Mouse (Mus musculus) right cerebral cortex, adult 18-20 months (tissue): Measurements from ENCODE around the gene Cfb.
"Not testable (repeated sequence)": the region's sequence is repeated elsewhere in the genome, so short reads cannot be mapped to it uniquely, and the experiment has no call there.

Source experiments
- DNase-seq: peaks from one replicate; pipeline ENCODE4 v3.0.0; 2022; ENCODE audit warnings: mixed read lengths

Cfb gene

GRCm38 (mm10) chr17:34862416-34863081 is at the start of gene Cfb:
Gene Cfb (minus strand): TSS chr17:34862518.
- no peak for DNase-seq

DNA sequence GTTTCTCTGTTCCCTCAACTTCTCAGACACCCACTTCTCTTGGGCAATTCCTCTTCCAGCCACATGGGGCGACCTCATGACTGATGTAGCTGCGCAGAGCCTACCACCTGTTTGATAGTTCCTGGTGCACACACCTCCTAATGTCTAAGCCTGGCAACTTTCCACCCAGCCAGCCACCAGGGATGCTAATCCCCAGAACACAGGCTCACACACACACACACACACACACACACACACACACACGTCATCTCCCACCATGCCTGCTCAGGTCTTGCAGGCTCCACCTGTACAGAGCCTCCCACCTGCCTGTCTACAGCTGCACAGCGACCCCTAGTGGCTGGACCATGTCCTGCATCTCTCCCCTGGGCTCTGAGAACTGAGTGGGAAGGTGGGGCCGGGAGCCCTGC is 49.6 kb upstream of the Cfb start:
- peak; percentile 48 for DNase-seq

DNA sequence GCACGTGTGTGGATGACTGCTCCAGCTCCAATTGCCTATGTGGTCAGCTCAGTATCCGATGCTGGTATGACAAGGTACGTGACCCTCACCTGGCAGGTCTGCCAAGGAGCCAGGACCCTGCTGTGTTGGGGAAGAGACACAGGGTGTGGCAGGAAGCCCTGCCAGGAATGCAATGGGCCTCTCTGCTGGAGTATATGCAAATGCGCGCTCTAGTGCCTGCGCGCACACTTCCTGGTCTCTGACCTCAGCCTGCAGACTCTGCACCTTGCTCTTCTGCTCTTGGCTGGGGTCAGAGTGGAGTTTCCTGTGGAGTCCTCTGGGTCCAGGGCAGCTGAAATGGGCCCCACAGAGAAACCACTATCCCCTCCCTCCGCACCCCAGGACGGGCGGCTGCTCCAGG is 48.7 kb upstream of the Cfb start:
- DNase-seq: no peak

DNA sequence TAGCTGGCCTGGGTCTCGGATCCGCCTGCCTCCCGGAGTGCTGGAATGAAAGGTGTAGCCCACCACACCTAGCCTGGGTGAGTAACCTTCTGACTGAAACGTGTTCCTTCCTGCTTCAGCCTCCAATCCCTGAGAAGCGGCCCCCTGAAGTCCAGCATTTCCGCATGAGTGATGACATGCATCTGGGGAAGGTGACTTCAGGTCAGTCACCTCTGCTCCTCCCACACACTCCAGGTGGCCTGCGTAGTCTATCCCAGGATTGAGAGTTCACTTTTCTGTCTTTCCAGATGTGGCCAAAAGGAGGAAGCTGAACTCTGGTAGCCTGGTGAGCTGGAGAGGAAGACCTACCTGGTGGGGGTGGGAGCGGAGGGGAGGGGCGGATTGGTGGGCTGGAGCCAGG is 40.6 kb upstream of the Cfb start:
- no peak for DNase-seq

DNA sequence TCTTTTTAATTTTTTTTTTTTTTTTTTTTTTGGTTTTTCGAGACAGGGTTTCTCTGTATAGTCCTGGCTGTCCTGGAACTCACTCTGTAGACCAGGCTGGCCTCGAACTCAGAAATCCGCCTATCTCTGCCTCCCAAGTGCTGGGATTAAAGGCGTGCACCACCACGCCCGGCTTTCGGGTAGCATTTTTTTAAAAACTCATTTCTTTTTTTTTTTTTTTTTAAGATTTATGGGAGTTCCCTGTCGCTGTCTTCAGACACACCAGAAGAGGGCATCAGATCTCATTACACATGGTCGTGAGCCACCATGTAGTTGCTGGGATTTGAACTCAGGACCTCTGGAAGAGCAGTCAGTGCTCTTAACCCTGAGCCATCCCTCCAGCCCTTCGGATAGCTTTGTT is 39.6 kb upstream of the Cfb start:
- DNase-seq: not testable (repeated sequence)

DNA sequence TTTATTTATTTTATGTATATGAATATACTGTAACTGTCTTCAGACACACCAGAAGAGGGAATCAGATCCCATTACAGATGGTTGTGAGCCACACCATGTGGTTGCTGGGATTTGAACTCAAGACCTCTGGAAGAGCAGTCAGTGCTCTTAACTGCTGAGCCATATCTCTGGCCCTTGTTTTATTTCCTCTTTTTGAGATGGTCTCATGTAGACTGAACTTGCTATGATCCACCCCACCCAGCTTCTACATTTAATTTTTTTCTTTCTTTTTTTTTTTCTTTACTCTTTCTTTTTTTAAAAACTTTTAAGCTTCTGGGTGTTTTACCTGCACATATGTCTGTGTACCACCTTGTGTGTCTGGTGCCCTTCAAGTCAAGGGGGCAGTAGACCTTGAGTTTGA is 38.5 kb upstream of the Cfb start:
- DNase-seq: not testable (repeated sequence)

DNA sequence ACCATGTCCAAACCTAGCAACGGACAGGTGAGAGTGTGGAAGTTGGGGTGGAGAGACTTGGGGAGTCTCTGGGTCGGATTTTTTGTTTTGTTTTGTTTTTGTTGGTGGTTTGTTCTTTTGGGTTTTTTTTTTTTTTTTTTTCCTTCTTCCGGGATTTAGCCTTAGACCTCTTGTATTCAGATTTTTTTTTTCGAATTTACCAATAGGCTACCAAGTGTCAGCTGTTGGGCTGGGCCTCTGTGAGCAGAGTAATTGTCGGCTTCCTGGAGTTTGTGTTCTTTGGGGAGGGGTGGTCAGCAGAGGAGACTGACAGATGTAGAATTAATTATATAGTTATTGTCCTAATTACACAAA is 37.5 kb upstream of the Cfb start:
- no peak for DNase-seq

DNA sequence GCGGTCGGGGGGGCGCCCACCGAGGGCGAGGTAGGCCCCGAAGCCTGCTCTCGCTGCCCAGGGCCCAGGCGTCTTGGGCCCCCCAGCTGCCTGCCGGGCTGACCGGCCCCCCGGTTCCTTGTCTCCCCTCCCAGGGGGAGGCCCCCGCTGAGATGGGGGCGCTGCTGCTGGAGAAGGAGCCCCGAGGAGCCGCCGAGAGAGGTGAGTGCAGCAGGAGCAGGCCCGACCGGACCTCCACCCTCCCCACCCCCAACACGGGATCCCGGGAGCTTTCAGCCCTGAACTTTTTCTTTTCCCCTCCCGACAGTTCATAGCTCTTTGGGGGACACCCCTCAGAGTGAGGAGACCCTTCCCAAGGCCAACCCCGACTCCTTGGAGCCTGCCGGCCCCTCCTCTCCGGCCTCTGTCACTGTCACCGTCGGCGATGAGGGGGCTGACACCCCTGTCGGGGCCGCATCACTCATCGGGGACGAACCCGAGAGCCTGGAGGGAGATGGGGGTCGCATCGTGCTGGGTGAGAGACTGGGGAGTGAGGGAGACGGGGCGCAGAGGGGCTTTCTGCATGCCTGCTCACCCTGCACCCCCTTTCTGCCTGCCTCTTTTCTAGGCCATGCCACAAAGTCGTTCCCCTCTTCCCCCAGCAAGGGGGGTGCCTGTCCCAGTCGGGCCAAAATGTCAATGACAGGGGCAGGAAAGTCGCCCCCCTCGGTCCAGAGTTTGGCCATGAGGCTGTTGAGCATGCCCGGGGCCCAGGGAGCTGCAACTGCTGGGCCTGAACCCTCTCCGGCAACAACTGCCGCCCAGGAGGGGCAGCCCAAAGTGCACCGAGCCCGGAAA is 37.0 kb upstream of the Cfb start:
- DNase-seq: no peak

GRCm38 (mm10) chr17:34898706-34899052 is 36.4 kb upstream of the Cfb start:
- no peak for DNase-seq

DNA sequence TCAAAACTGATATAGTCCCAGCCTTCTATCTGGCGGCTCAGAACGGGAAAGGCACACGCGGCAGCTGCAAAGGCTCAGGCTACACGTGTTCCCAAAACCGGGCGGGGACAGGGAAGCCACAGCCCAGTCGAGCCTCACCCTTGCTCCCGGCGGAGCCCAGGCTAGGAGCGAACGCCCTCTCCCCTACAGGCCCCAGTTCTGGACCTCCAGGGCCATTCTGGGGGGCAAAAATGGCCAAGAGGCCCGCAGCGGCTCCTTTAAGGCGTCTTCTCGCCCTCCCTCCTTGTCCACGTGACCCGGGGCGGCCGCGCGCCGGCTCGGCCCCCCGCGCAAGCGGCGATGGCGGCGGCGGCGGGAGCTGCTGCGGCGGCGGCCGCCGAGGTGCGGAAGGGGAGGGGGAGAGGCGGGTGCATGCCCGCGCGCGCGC is 35.9 kb upstream of the Cfb start, which contains the start of the genes C2 and Ehmt2:
Gene C2, minus strand, starts transcription at position 106 of the 427 bp plus-strand sequence.
Gene Ehmt2, plus strand, starts transcription at position 310 of the 427 bp plus-strand sequence.
- DNase-seq: peak; percentile 87

DNA sequence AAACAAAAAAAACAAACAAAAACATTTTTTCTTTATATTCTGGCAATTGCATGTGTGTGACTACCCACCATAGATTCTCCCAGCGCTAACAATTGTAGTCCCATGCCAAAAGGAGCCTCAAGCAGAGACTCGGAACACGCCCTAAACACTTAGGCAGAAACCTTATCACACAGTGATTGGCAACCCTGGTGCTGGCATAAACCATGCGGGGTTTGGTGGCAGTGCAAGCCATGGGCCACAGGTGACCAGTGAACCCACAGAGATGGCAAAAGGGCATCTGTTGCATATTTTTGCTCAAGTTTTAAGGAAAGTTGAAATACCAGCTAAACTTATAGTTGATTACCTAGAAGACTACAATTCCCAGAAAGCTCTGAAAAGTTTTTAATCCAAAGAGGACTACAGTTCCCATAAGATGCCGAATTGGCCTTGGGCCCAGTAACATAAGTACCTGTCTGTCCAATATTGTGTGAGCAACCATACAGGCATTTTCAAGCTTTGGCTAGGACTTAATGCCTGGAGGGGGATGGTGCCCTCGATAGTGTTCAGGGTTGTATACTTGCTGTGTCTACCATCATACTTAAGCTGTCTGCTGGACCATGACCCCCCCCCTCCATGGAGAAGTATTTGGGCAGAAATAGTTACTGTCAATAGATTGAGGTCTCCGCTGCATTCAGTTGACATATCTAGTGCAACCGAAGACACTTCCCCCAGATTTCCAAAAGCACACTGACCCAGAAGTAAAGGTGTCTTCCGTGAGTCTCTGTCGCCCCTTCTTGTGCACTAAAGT is 35.2 kb upstream of the Cfb start:
- DNase-seq: peak; percentile 40

DNA sequence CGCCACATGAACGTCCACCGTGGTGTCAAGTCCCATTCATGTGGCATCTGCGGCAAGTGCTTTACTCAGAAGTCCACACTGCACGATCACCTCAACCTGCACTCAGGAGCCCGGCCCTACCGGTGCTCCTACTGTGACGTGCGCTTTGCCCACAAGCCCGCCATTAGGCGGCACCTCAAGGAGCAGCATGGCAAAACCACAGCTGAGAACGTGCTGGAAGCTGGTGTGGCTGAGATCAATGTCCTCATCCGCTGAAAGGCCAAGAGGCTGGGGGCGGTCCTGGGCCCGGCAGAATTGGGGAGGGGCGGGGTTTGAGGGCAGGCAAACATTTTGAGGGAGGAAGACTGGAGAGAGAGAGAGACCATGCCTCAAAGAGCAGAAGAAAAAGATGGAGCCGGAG is 34.0 kb upstream of the Cfb start:
- no peak for DNase-seq

DNA sequence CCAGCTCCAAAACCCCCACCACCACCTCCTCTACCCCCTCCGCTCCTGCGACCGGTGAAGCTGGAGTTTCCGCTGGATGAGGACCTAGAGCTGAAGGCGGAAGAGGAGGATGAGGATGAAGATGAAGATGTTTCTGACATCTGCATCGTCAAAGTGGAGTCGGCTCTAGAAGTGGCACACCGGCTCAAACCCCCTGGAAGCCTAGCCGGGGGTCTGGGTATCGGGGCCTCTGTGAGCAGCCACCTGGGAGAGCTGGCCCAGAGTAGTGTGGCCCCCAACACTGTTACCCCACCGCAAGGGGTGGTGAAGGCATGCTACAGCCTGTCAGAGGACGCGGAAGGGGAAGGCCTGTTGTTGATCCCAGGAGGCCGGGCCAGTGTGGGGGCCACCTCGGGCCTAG is 33.4 kb upstream of the Cfb start:
- no peak for DNase-seq

DNA sequence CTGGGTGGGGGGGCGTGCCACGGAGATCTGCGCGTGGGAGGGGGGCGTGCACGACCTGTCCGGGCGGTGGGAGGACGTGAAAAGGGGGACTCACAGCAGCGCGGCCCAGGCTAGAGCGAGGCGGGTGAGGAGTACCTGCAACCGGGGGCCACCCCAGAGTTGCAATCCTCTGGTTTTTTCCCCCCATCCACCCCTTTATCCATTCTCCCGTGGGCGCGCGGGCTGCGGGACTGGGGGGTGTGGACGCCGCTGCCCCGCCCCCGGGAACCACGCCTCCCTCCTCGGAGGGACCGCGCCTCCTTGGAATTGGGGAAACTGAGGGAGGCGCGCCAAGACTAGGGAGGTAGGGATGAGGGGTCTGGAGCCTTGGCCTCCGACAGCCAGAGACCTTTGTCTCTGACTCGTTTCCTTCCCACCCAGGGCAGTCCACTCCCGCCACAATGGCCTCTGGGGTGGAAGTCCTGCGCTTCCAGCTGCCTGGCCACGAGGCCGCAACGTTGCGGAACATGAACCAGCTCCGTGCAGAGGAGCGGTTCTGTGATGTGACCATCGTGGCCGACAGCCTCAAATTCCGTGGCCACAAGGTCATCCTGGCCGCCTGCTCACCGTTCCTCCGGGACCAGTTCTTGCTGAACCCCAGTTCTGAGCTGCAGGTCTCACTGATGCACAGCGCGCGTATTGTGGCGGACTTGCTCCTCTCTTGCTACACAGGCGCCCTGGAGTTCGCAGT is 32.6 kb upstream of the Cfb start:
- DNase-seq: peak; percentile 47

GRCm38 (mm10) chr17:34894074-34894597 is 31.8 kb upstream of the Cfb start:
- DNase-seq: peak; percentile 93

GRCm38 (mm10) chr17:34893072-34893824 is 30.9 kb upstream of the Cfb start:
- no peak for DNase-seq

GRCm38 (mm10) chr17:34891377-34891776 is 29.1 kb upstream of the Cfb start:
- DNase-seq: no peak

- no peak for DNase-seq
These were observed 27.9 kb upstream of the Cfb start for GRCm38 (mm10) chr17:34890074-34890743.

- DNase-seq: no peak
These were observed 25.6 kb upstream of the Cfb start for GRCm38 (mm10) chr17:34887942-34888341.

DNA sequence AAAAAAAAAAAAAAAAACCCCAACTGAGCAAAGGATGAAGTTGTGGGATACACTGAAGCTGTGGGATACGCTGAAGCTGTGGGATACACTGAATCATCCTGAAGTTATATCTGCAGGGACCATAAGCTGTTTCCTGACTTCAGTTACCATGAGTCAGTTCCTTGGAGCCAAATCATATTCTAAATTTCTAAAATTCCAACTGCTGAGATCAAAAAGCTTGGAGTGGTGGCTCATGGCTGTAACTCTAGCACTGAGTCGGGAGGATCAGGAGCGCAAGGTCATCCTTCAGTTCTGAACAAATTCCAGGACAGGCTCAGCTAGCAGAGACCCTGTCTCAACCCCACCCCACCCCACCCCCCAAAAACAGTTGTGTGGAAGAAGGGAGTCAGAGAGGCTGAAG is 23.3 kb upstream of the Cfb start:
- DNase-seq: no peak

GRCm38 (mm10) chr17:34884704-34885103 is 22.4 kb upstream of the Cfb start:
- no peak for DNase-seq
